Mouse (Mus musculus): Measurements from ENCODE around the gene Nos1ap. TPM values are rescaled to one million over a fixed set of nuclear protein-coding genes. Genes with fewer than 3 reads are reported as not detected.

Nos1ap gene
- polyA plus RNA-seq, 1 experiment from 2014 or later = 15.9 TPM

GRCm38 (mm10) chr1:170610695-170611094, 21.0 kb upstream of the Nos1ap start:
- Histone ChIP-seq H3K4me1 (peaks cover 4% of the 10 kb centered on the region; the same call in 1 of the 2 replicates), H3K9me3 (no peaks in the 10 kb centered on the region), H3K36me3 (no peaks in the 10 kb centered on the region), H3K9ac (no peak overlapping the region), H3K27me3 (no peaks in the 10 kb centered on the region), H3K4me3 (no peak overlapping the region), H3K4me2 (replicated peaks) (no peak overlapping the region), H3K27ac (no peak overlapping the region)
- 98% methylated on average over 3 of the region's 3 CpGs for WGBS
- ATAC-seq (ENCODE audit: low FRiP score, low read depth) = no peak

- Histone ChIP-seq H3K36me3 (no peaks in the 10 kb centered on the region), H3K27ac (no peak overlapping the region), H3K4me1 (peaks cover 5% of the 10 kb centered on the region), H3K9ac (no peak overlapping the region), H3K27me3 (no peaks in the 10 kb centered on the region), H3K4me2 (replicated peaks) (no peak overlapping the region), H3K4me3 (no peak overlapping the region), H3K9me3 (no peaks in the 10 kb centered on the region)
- WGBS = 85% methylated on average over 3 of the region's 3 CpGs
- no peak for ATAC-seq (ENCODE audit: low FRiP score, low read depth)
Observed at GRCm38 (mm10) chr1:170610289-170610688, 20.6 kb upstream of the Nos1ap start.

- ATAC-seq (ENCODE audit: low FRiP score, low read depth) = no peak
- H3K4me1 ChIP-seq = peaks cover 9% of the 10 kb centered on the region
- no peaks in the 10 kb centered on the region for H3K36me3 ChIP-seq
- peak overlapping the region; percentile 6; the same call in 1 of the 2 replicates for H3K27ac ChIP-seq
- no peak overlapping the region for H3K4me2 ChIP-seq (replicated peaks)
- 57% methylated on average over 7 of the region's 7 CpGs for WGBS
- no peaks in the 10 kb centered on the region for H3K9me3 ChIP-seq
- H3K27me3 ChIP-seq = no peaks in the 10 kb centered on the region
- no peak overlapping the region for H3K4me3 ChIP-seq
- H3K9ac ChIP-seq = no peak overlapping the region
Observed at GRCm38 (mm10) chr1:170609872-170610271, 20.2 kb upstream of the Nos1ap start.

GRCm38 (mm10) chr1:170608461-170609071, 18.9 kb upstream of the Nos1ap start:
- Histone ChIP-seq H3K4me3 (no peak overlapping the region), H3K4me2 (replicated peaks) (no peak overlapping the region), H3K27ac (no peak overlapping the region), H3K36me3 (no peaks in the 10 kb centered on the region), H3K27me3 (no peaks in the 10 kb centered on the region), H3K9ac (no peak overlapping the region), H3K4me1 (peaks cover 13% of the 10 kb centered on the region), H3K9me3 (no peaks in the 10 kb centered on the region)
- no peak for ATAC-seq (ENCODE audit: low FRiP score, low read depth)
- WGBS = 82% methylated on average over 3 of the region's 3 CpGs

GRCm38 (mm10) chr1:170607231-170607917, 17.7 kb upstream of the Nos1ap start:
- Histone ChIP-seq H3K27ac (no peak overlapping the region), H3K36me3 (no peaks in the 10 kb centered on the region), H3K4me1 (peaks cover 13% of the 10 kb centered on the region), H3K4me2 (replicated peaks) (no peak overlapping the region), H3K4me3 (no peak overlapping the region), H3K27me3 (no peaks in the 10 kb centered on the region), H3K9ac (no peak overlapping the region), H3K9me3 (no peaks in the 10 kb centered on the region)
- ATAC-seq (ENCODE audit: low FRiP score, low read depth) = no peak
- WGBS = 96% methylated on average over 8 of the region's 8 CpGs

- Histone ChIP-seq H3K4me1 (peaks cover 13% of the 10 kb centered on the region), H3K27me3 (no peaks in the 10 kb centered on the region), H3K9ac (no peak overlapping the region), H3K4me2 (replicated peaks) (peak overlapping the region; percentile 43), H3K27ac (peak overlapping the region; percentile 70), H3K36me3 (no peaks in the 10 kb centered on the region), H3K4me3 (no peak overlapping the region), H3K9me3 (no peaks in the 10 kb centered on the region)
- peak; percentile 92 for ATAC-seq (ENCODE audit: low FRiP score, low read depth)
- 26% methylated on average over 21 of the region's 21 CpGs for WGBS
Observed at GRCm38 (mm10) chr1:170605228-170606001, 15.8 kb upstream of the Nos1ap start.

GRCm38 (mm10) chr1:170594575-170594974, 4.9 kb upstream of the Nos1ap start:
- Histone ChIP-seq H3K4me1 (no peaks in the 10 kb centered on the region), H3K9me3 (peaks cover 5% of the 10 kb centered on the region), H3K27ac (no peak overlapping the region), H3K27me3 (0 out of 2 replicates have a peak, but pooled peaks cover 3% of the 10 kb centered on the region), H3K36me3 (no peaks in the 10 kb centered on the region), H3K4me3 (no peak overlapping the region), H3K4me2 (replicated peaks) (no peak overlapping the region), H3K9ac (no peak overlapping the region)
- WGBS = 93% methylated on average over 7 of the region's 7 CpGs
- ATAC-seq (ENCODE audit: low FRiP score, low read depth) = no peak

GRCm38 (mm10) chr1:170590531-170590930, 870 bp upstream of the Nos1ap start:
- 59% methylated on average over 4 of the region's 4 CpGs for WGBS
- Histone ChIP-seq H3K9me3 (peaks cover 2% of the 10 kb centered on the region; the same call in 1 of the 2 replicates), H3K4me2 (replicated peaks) (no peak overlapping the region), H3K36me3 (peaks cover 5% of the 10 kb centered on the region), H3K27me3 (peaks cover 6% of the 10 kb centered on the region; the same call in 1 of the 2 replicates), H3K27ac (no peak overlapping the region), H3K4me3 (no peak overlapping the region), H3K9ac (no peak overlapping the region), H3K4me1 (peaks cover 14% of the 10 kb centered on the region)
- no peak for ATAC-seq (ENCODE audit: low FRiP score, low read depth)

GRCm38 (mm10) chr1:170590041-170590360, 340 bp upstream of the Nos1ap start:
- no peak for ATAC-seq (ENCODE audit: low FRiP score, low read depth)
- Histone ChIP-seq H3K9me3 (peaks cover 7% of the 10 kb centered on the region; the same call in 1 of the 2 replicates), H3K36me3 (peaks cover 10% of the 10 kb centered on the region), H3K27ac (no peak overlapping the region; the same call in 1 of the 2 replicates), H3K4me1 (peaks cover 14% of the 10 kb centered on the region), H3K4me3 (peak overlapping the region; percentile 68), H3K4me2 (replicated peaks) (peak overlapping the region; percentile 98), H3K9ac (peak overlapping the region; percentile 79), H3K27me3 (peaks cover 6% of the 10 kb centered on the region; the same call in 1 of the 2 replicates)
- WGBS = 3% methylated on average over 11 of the region's 11 CpGs

- Histone ChIP-seq H3K9ac (peak overlapping the region; percentile 79), H3K4me2 (replicated peaks) (peak overlapping the region; percentile 98), H3K9me3 (peaks cover 7% of the 10 kb centered on the region; the same call in 1 of the 2 replicates), H3K4me3 (peak overlapping the region; percentile 68), H3K27me3 (peaks cover 6% of the 10 kb centered on the region; the same call in 1 of the 2 replicates), H3K27ac (no peak overlapping the region), H3K36me3 (peaks cover 12% of the 10 kb centered on the region), H3K4me1 (peaks cover 14% of the 10 kb centered on the region)
- WGBS = 2% methylated on average over 8 of the region's 8 CpGs
- ATAC-seq (ENCODE audit: low FRiP score, low read depth) = 0 out of 2 replicates have a peak, but pooled peaks have one; percentile 5
Observed at GRCm38 (mm10) chr1:170588879-170589218, 812 bp downstream of the Nos1ap start.

- no peak overlapping the region for H3K9ac ChIP-seq
- peak overlapping the region; percentile 98 for H3K4me2 ChIP-seq (replicated peaks)
- peaks cover 7% of the 10 kb centered on the region; the same call in 1 of the 2 replicates for H3K9me3 ChIP-seq
- H3K4me3 ChIP-seq = peak overlapping the region; percentile 68
- WGBS = 35% methylated on average over 6 of the region's 6 CpGs
- no peak for ATAC-seq (ENCODE audit: low FRiP score, low read depth)
- peaks cover 14% of the 10 kb centered on the region for H3K4me1 ChIP-seq
- H3K36me3 ChIP-seq = peaks cover 12% of the 10 kb centered on the region
- peaks cover 6% of the 10 kb centered on the region; the same call in 1 of the 2 replicates for H3K27me3 ChIP-seq
- H3K27ac ChIP-seq = no peak overlapping the region
Observed at GRCm38 (mm10) chr1:170588353-170588752, 1.3 kb downstream of the Nos1ap start.

- peaks cover 14% of the 10 kb centered on the region for H3K4me1 ChIP-seq
- H3K9me3 ChIP-seq = peaks cover 7% of the 10 kb centered on the region; the same call in 1 of the 2 replicates
- H3K4me2 ChIP-seq (replicated peaks) = no peak overlapping the region
- no peak overlapping the region for H3K4me3 ChIP-seq
- H3K9ac ChIP-seq = no peak overlapping the region
- peaks cover 12% of the 10 kb centered on the region for H3K36me3 ChIP-seq
- 79% methylated on average over 6 of the region's 6 CpGs for WGBS
- no peak for ATAC-seq (ENCODE audit: low FRiP score, low read depth)
- H3K27ac ChIP-seq = no peak overlapping the region
- H3K27me3 ChIP-seq = peaks cover 6% of the 10 kb centered on the region; the same call in 1 of the 2 replicates
Observed at GRCm38 (mm10) chr1:170586715-170587114, 2.9 kb downstream of the Nos1ap start.
